Mouse (Mus musculus) right cerebral cortex, postnatal 4 days (tissue): ENCODE measurements around the gene Atp13a1.

Experiments
- DNase-seq: peaks from one replicate; pipeline ENCODE4 v3.0.0-alpha.2; 2022

Atp13a1 gene

DNA sequence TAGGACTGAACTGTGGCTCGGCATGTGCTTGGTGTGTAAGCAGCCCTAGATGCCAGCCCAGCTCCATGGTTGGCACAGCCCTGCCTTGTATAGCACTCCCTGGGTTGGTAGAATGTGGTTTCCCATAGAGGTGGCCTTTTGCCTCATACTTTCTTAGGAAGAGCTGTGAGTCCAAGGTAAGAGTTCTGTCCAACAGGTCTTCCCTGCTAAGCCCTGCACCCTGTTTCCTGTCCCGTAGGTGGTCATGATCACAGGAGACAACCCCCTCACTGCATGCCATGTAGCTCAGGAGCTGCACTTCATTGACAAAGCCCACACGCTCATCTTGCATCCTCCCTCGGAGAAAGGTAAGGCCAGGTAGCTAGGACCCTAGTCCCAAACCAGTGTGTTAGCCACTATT lies 10.8 kb downstream of the Atp13a1 start:
- DNase-seq: no peak

DNA sequence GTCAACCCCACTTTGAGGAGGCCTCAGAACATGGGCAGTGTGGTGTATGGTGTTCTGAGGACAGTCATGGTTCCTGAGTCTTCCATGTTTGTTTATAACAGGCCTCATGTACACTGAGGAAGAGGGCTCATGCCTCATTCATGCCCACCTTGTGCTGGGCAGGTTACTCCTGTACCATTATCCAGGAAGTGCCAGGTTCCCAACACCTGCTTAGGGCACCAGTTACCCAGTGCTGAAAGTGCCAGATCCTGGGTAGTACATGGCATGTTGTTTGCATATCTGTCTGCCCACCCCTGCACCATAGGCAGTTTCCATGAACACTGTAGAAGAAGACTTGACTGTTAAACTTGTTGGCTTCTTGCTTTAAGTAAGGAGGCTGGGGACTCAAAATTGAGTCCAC lies 11.3 kb downstream of the Atp13a1 start:
- no peak for DNase-seq

DNA sequence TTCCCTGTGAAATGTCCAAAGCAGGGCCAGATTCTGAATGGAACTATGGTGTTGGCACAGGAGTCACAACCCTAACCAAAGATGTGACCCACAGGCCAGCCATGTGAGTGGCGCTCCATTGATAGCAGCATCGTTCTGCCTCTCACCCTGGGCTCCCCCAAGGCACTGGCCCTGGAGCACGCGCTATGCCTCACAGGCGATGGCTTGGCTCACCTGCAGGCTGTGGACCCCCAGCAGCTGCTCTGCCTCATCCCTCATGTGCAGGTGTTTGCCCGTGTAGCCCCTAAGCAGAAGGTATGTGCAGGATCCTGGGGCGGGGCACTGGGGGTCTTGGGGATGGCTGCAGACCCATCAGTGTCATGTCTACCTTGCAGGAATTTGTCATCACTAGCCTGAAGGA lies 12.4 kb downstream of the Atp13a1 start:
- no peak for DNase-seq

DNA sequence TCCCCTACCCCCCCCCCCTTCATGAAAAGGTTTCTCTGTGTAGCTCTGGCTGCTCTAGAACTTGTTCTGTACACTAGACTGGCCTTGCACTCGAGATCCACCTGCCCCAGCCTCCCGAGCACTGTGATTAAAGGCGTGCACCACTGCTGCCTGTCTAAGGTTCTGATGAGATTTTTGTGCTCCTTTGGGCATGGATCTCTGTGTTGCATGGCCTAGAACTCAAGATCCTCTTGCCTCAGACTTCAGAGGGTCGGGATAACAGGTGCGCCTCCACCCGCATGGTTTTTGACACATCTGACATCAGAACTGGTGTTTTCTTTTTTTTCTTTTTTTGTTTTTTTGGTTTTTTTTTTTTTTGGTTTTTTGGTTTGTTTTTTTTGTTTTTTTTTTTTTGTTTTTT lies 13.6 kb downstream of the Atp13a1 start:
- no peak for DNase-seq

DNA sequence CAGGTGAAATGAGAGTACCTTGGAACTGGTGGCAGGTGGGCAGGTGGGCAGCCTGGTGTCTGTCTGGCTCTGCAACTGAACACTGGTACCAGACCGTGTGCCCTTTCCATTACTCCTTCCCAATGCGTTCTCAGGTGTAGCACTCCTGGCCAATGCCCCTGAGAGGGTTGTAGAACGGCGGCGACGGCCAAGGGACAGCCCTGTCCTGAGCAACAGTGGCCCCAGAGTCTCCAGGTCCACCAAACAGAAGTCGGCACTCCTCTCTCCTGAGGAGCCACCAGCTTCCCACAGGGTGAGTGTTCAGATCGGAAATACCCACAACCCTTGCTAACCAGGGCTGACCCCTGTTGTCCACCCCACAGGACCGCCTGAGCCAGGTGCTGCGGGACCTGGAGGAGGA lies 14.1 kb downstream of the Atp13a1 start:
- no peak for DNase-seq

DNA sequence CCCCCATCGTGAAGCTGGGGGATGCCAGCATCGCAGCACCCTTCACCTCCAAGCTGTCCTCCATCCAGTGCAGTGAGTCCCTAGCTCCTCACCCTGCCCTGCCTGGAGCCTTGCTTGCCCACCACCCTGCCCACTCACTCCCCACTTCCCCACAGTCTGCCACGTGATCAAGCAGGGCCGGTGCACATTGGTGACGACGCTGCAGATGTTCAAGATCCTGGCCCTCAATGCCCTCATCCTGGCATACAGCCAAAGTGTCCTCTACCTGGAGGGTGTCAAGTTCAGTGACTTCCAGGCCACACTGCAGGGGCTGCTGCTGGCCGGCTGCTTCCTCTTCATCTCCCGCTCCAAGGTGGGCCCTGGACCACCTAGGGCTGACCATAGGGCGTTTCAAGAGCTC lies 14.5 kb downstream of the Atp13a1 start:
- DNase-seq: no peak

DNA sequence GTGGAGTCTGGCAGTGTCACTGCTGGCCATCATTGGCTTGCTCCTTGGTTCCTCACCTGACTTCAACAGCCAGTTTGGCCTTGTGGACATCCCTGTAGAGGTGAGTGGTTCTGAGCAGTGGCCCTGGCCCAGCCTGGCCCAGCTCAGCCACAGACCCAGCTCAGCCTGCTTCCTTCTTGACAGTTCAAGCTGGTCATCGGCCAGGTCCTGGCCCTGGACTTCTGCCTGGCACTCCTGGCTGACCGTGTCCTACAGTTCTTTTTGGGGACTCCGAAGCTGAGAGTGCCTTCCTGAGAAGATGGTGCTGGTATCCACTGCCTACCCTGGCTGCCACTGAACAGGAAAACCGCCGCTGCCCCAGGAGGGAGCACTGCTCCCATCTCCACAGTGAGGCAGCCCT lies 16.3 kb downstream of the Atp13a1 start:
- DNase-seq: no peak

DNA sequence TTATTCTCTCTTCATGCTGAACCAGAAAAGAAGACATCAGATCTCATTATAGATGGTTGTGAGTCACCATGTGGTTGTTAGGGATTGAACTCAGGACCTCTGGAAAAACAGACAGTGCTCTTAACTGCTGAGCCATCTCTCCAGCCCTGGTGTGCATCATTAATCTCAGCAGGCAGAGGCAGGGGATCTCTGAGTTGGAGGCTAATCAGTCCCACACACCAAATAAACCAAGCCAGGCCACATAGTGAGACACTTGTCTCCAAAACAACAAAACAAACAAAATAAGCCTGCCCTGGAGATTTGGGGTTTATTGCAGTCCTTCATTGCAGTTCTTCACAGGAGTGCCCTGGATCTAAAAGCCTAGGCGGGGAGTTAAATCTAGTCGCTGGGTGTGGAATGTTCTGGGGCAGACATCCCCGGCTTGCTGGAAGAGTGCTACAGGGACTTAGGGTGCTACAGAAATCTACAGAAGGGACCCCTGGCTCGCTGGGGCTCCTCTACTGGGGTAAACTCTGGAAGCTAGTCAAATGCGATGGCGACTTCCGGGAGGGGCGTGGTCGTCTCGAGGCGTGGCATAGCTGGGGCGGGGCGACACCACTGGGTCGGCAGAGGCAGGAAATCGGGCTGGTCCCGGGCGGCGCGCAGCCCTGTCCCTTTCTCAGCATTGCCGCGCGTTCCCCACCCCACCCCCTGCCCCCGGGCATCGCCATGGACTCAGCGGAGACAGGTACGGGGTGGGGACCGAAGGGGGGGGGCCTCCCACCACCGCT lies 17.3 kb downstream of the Atp13a1 start, which contains the start of gene Gmip:
Gene Gmip, plus strand, starts transcription at position 586 of the 770 bp plus-strand sequence.
- DNase-seq: peak; percentile 70

DNA sequence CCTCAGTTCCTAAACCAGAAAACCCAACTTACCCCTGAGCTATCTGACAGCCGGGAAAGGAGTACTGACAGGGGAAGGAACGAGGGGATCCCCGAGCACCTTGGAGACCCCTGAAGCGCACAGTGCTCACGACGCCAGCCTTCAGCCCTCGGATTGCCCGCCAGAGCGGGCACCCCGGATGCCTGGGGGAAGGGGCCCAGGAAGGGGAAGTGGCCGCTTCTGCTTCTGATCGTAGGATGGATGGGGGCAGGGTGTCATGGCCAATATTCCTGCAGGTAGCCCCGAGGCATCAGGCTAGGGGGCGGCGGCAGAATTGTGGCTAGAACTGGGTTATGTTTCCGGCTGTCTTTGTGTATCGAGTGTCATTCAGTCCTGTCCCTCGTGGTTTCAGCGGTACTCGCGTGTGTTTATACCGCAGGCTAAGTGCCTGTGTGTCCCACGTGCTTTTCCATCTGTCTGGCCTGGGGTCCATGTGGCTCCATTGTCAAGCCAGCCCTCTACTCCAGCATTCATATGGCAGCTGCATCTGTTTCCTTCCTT lies 18.0 kb downstream of the Atp13a1 start:
- peak; percentile 44 for DNase-seq

DNA sequence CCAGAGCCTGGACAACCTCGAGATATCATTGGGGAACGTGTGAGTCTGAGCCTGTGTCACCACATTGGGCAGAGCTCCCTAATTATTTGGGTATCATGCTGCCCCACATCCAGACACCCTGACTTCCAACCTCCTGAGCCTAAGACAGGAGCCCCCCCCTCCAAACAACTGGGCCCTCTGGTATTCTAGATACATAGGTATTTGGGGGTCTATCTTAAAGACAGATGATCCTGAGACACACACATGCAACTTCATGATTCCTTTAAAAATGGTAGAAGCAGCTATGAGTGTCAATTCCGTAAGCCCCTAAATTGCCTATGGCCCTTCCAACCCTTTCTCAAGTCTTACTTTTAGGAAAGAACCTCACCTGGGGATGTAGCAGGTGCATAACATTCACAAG lies 18.9 kb downstream of the Atp13a1 start:
- no peak for DNase-seq

DNA sequence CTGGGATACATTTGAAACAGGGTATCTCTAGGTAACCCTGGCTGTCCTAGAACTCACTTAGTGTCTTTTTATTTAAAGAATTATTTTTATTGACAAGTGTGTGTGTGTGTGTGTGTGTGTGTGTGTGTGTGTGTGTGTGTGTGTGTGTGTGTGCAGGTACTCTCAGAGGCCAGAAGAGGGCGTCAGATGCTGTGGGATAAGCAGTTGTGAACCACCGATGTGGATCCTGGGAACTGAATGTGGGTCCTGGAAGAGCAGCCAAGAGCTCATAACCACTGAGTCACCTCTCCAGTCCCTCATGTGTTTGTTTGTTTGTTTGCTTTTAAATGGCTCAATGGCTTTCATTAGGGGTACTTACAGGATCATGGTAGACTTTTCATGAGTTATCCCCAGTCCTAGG lies 23.9 kb downstream of the Atp13a1 start:
- no peak for DNase-seq

DNA sequence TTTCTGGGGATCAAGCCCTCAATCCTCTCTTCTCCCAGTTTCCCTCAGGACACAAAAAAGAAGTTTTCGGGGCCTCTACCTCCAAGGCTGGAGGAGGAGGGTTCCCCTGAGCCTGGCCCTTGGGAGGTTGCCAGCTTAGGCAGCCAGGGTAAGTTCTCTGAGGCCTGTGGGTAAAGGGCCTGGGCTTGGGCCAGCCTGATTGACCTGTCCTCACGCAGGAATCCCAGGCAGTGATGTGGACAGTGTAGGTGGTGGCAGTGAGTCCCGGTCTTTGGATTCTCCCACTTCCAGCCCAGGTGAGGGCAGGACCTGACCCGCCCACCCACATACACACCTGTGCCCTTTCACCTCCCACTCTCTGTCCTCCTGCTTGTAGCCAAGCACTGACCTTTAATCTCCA lies 24.4 kb downstream of the Atp13a1 start:
- no peak for DNase-seq

DNA sequence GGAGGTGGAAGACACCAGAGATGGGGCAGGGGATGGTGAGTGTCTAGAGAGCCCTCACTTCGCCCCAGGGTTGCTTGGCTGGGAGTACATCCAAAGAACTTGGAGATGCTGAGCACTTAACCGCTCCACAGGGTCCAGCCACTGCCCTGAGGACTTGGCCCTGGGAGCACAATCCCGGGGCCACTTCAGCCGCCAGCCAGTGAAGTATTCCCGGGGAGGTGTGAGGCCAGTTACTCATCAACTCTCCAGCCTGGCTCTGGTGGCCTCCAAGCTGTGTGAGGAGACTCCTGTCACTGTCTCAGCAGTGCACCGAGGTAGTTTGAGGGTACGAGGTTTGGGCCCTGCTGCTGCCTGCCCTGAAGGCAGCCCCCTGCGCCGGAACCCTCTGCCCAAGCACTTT lies 29.5 kb downstream of the Atp13a1 start:
- DNase-seq: no peak

DNA sequence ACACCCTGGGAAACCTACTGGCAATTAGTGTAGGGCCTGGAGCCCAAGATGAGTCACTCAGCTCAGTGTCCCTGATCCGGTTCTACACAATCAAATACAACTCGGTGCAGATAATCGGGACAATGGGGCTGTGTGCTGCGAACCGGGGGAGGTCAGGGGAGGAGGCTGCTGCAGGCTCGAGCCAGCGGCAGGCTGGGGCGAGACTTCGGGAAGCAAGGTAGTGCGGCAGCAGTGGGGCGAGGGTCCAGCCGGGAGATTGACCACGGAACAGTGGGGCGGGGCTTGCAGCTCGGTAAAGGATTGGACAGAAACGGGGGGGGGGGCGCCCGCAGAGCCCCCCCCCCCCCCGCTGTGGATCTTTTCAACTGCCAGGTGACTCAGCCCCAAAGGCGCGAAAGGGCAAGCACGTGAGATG lies 31.0 kb downstream of the Atp13a1 start:
- peak; percentile 66 for DNase-seq

DNA sequence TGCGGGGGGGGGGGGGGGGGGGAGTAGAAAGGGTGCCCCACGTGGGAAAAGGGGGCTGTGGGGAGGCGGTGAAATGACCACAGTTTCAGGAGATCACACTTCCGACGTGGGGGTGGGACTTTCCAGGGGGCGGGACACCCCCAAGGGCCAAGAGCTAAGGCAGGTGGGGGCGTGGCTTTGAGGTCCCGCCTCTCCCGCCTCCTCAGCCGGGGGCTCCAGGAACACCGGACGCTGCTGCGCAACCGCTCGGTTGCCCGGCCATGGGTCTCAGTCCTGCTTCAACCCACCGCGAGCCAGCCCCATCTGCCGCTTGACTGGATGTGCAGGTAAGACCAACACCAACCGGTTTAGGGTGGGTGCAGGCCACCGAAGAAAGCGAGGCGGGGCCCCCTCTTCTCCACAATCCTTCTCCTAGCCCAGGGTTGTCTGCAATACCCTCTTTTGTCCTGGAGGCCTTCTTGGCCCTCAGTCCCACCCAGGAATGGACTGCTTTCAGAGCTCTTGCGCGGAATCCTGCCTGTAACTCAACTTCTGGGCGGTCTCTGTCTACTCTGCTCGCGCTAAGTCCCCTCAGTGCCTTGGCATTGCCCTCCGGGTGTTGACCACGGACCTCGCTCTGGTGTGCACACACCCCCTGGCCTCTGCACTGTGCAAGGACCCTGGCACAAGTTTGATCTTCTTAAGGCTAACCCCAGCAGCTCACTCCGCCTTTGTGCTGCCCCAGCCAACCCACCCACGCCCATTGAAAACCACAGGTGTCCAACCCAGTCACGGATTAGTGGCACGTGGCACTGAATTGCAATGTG lies 31.6 kb downstream of the Atp13a1 start, which contains the start of gene Lpar2:
Gene Lpar2, plus strand, starts transcription at position 44 of the 806 bp plus-strand sequence.
- peak; percentile 71 for DNase-seq

DNA sequence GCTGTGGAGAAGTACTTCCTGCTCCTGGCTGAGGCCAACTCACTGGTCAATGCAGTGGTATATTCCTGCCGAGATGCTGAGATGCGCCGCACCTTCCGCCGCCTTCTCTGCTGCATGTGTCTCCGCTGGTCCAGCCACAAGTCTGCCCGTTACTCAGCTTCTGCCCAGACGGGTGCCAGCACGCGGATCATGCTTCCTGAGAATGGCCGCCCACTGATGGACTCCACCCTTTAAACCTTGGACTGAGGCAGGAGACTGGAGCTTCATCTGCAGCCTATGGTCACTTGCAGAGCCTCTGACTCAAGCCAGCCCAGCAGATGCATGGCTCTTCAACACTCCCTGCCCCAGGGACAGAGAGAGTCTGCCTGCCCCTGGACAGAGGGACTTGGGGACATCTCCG lies 35.4 kb downstream of the Atp13a1 start:
- DNase-seq: no peak

DNA sequence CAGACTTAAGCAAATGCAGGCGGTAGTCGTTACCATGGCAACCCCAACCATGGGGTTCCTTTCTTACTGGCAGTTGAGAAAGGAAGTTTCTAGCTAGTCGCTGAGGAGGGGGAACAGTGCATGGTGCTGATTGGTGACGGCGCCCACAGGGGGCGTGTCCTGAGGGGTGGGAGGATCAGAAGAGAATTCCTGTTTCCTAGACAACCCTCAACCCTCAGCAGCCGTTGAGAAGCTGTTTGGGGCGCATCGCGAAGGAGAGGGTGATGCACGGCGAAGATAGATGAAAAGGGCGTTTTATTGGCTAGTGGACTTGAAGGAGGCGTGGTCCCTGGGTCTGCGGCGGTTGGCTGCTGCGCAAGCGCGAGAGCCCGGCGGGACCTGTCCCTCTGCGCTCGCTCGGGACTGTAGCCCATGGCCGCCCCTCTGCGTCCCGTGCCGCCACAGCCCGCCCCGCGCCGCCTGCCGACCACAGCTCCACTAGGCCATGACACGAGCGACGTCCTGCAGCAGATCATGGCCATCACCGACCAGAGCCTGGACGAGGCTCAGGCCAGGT lies 41.4 kb downstream of the Atp13a1 start, which contains the start of gene Pbx4:
Gene Pbx4, plus strand, starts transcription at position 194 of the 556 bp plus-strand sequence.
- DNase-seq: peak; percentile 90

DNA sequence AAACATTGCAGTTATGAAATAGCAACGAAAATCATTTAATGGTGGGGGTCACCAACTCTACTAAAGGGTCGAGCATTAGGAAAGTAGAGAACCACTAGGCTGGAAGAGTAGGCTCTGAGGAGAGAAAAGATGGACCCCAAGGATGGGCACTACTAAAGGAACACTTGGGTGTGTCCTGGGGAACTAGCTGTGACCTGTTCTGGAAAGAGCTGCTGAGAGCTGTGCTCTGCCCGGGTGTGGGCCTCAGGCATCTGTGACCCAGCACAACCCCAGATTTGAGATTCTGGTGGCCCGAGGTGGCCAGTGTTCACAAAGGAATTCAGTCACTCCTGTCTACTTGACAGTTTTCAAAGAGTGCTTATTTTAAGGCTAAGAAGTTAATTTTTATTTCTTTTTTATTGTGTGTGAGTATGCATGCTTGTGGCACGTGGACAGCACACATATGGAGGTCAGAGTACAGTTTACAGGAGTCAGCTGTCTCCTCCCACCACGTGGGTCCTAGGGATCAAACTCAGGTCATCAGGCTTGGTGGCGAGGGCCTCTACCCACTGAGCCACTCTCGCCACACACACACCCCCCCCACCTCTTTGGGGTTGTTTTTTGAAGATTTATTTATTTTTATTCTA lies 46.2 kb downstream of the Atp13a1 start:
- no peak for DNase-seq

DNA sequence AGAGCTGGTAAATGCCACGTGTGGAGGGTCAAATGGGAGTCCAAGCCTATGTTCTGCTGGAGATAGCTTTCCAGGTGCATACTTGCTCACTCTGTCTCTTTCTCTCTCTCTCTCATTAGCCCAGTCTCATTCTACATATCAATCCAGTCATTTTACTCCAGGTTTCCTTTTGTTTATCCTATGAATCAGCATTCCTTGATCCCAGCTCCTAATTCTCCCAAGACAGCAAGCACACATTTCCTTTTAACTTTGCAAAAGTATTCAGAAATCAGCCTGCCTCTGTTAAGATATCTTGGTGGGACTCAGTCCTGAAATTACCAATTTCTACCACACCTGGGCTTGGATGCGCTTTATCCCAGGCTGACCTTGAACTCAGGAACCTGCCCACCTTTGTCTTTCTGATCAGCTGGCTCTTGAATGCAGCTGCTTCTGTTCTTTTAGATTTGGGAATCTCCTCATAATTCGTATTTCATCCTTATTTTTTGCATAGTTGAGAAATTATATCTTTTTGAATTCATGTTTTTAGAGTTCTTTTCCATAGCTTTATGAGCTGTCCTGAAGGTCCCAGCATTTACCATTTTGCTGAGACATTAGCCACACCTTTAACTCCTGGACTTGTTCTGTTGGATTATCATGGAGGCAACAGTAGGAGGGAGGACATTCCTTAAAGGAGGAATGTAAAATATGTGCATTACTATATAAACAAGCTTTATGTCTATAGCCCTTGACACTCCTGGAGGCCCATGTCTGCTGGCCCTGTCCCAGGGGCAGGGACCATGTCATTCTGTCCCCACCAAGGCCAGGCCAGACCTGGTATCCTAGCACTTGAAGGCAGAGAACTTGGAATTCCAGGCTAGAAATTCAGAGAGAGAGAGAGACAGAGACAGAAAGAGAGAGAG lies 56.5 kb downstream of the Atp13a1 start:
- no peak for DNase-seq

DNA sequence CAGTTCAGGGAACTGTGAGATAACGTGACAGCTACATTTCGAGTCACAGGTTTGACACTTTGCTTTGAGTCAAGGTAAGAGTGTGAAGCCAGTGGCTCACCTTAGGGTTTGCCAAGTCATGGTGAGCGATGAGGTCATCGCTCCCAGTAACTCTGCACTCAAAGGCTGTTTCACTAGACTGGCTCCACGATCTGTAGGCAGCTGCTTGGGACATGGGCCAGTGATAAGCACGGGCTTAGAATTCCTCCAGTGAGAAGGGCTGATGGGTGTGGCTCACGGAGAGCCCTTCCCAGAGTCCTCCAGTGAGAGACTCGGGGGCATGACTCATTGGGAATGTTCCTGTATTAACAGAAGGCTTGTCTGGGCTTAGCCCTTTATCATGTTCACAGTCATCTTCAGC lies 58.0 kb downstream of the Atp13a1 start:
- DNase-seq: no peak

DNA sequence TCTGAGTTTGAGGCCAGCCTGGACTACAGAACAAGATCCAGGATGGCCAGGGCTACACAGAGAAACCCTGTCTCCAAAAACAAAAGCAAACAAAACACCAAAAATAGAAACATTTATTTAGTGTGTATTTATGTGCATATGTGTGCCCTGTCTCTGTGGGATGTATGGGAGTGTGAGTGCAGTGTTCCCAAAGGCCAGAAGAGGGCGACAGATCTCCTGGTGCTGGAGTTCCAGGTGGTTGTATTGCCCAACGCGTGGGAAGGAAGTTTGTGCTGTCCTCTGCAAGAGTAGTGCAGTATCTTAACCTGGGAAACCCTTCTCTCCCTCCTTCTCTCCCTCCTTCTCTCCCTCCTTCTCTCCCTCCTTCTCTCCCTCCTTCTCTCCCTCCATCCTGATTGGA lies 58.9 kb downstream of the Atp13a1 start:
- DNase-seq: no peak

DNA sequence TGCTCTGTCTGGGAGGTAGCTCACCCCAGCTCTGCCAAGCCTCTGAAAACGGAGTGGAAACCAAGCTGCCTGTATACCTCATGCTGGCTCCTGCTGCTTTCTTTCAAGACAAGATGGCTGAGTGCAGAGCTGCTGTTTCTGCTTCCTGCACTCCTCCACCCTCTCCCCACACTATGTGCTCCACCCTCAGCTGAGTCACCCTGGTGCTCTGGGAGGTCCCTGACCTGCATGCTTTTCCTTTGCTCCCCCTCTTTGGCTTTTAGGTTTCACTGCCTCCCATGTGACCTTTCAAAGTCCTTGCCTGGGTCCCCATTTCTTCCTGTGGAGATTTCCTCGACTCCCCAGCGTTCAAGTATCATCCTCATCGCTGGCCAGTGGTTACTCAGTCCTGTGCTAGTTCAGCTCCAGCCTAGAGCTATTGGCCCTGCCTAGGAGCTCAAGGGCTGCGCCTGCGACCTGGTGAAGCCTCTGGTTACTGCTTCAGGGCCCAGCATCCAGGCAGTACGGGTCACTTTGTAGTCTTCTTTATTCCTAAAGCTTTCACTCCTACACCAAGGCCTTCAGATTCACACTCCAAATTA lies 60.1 kb downstream of the Atp13a1 start:
- no peak for DNase-seq
